Mouse (Mus musculus) liver, adult 2 months (tissue): ENCODE measurements around the gene Spata22. TPM values are rescaled to one million over a fixed set of nuclear protein-coding genes. Genes with fewer than 3 reads are reported as not detected.

Source experiments
- DNase-seq: peaks from one replicate; pipeline ENCODE4 v3.0.0-alpha.2; 2011; ENCODE audit warnings: low read depth, low spot score; ENCODE audit errors: extremely low read depth
- H3K27ac ChIP-seq: fragments of 200-500 bp; replicated peaks from 2 replicates; pipeline ENCODE4 v1.5.1; 2012; ENCODE audit warnings: low read depth, mild to moderate bottlenecking, control low read depth, inconsistent platforms, low read length; ENCODE audit not compliant: insufficient read depth
- H3K27me3 ChIP-seq: fragments of 200-500 bp; 2 replicates; pipeline ENCODE4 v1.6.1; 2012; ENCODE audit warnings: mild to moderate bottlenecking, moderate library complexity, low read length, inconsistent platforms; ENCODE audit not compliant: control insufficient read depth, insufficient read depth
- H3K36me3 ChIP-seq: fragments of 200-500 bp; 2 replicates; pipeline ENCODE4 v1.6.1; 2012; ENCODE audit warnings: low read length, inconsistent platforms; ENCODE audit not compliant: control insufficient read depth, insufficient read depth
- H3K4me1 ChIP-seq: fragments of 200-500 bp; 2 replicates; pipeline ENCODE4 v1.6.1; 2011; ENCODE audit warnings: low read length; ENCODE audit not compliant: control insufficient read depth, insufficient read depth
- H3K4me3 ChIP-seq: fragments of 200-500 bp; 2 replicates; pipeline ENCODE4 v1.5.1; 2011; ENCODE audit warnings: low read depth, mild to moderate bottlenecking, control low read depth, low read length, moderate library complexity; ENCODE audit not compliant: insufficient read depth
- H3K79me2 ChIP-seq: fragments of 200-500 bp; 2 replicates; pipeline ENCODE4 v1.6.1; 2012; ENCODE audit warnings: inconsistent platforms, mild to moderate bottlenecking, low read length, moderate library complexity; ENCODE audit not compliant: control insufficient read depth, insufficient read depth
- H3K9ac ChIP-seq: fragments of 200-500 bp; 2 replicates; pipeline ENCODE4 v1.6.1; 2012; ENCODE audit warnings: low read depth, mild to moderate bottlenecking, control low read depth, inconsistent platforms, low read length
- CTCF ChIP-seq: fragments of 200-500 bp; IDR thresholded peaks from 2 replicates; pipeline ENCODE4 v1.5.1; 2011; ENCODE audit warnings: low read depth, low read length, control low read depth
- POLR2A ChIP-seq: fragments of 200-500 bp; IDR thresholded peaks from 2 replicates; pipeline ENCODE4 v1.6.1; 2011; ENCODE audit warnings: low read length, control low read depth; ENCODE audit not compliant: insufficient read depth; ENCODE audit errors: extremely low read depth
- WGBS: fragments of 180-500 bp; shearing (Covaris S2); methylation state at CpG from one replicate; pipeline ENCODE4 v1.1.7; 2018; 5-methylcytosine and 5-hydroxymethylcytosine counted together
- polyA plus RNA-seq: library from polyadenylated mRNA; depleted of rRNA; stranded (reverse); fragments of >200 nt; gene quantifications from 2 replicates; pipeline ENCODE4 v1.2.3, GENCODE M21; 2012
- total RNA-seq: library from RNA; depleted of rRNA; stranded (reverse); fragments of >200 nt; gene quantifications from 2 replicates; pipeline ENCODE4 v1.2.3, GENCODE M21; 2014

Gene Spata22
- total and polyA plus RNA-seq, 2 experiments = 0.94 to 5.1 TPM

GRCm38 (mm10) chr11:73326485-73326886 lies 3.1 kb upstream of the Spata22 start:
- DNase-seq = peak; percentile 100
- WGBS = 10% methylated on average over 12 of the region's 12 CpGs

DNA sequence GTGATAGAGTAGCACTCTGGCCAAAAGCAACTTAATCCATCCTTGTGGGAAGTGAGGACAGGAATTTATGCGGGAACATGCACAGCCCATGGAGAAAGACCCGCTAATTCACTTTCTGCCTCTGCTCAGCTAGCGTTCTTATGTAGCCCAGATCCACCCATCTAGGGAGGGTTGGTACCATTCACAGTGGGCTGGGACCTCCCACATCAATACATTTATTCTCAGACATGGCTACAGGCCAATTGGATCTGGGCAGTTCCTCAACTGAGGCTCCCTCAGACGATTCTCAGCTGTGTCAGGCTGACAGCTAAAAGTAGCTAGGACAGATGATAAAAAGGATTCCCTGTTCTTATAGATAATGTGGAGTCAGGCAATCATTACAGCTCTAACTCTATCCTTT lies 2.2 kb upstream of the Spata22 start:
- Histone ChIP-seq H3K36me3 (no peaks in the 10 kb centered on the region), H3K9ac (no peak overlapping the region), H3K27me3 (no peaks in the 10 kb centered on the region), H3K4me1 (peaks cover 9% of the 10 kb centered on the region; the same call in 1 of the 2 replicates), H3K27ac (no peak overlapping the region), H3K4me3 (no peak overlapping the region), H3K79me2 (peaks cover 7% of the 10 kb centered on the region; the same call in 1 of the 2 replicates)
- TF ChIP-seq POLR2A (no peak), CTCF (no peak)
- 19% methylated on average over 4 of the region's 4 CpGs for WGBS
- no peak for DNase-seq

More at GRCm38 (mm10) chr11:73326485-73326886, 3.1 kb upstream of the Spata22 start:
- Histone ChIP-seq H3K27me3 (no peaks in the 10 kb centered on the region), H3K36me3 (no peaks in the 10 kb centered on the region), H3K79me2 (peaks cover 7% of the 10 kb centered on the region; the same call in 1 of the 2 replicates), H3K4me3 (peak overlapping the region; percentile 46), H3K9ac (no peak overlapping the region), H3K27ac (no peak overlapping the region; the same call in 1 of the 2 replicates), H3K4me1 (peaks cover 9% of the 10 kb centered on the region; the same call in 1 of the 2 replicates)
- TF ChIP-seq CTCF (no peak), POLR2A (no peak)

- 95% methylated on average over 2 of the region's 2 CpGs for WGBS
These were observed 3.8 kb downstream of the Spata22 start for GRCm38 (mm10) chr11:73333357-73333756.

GRCm38 (mm10) chr11:73336919-73337318 lies 7.4 kb downstream of the Spata22 start:
- H3K79me2 ChIP-seq = no peaks in the 10 kb centered on the region
- no peak for DNase-seq
- H3K36me3 ChIP-seq = no peaks in the 10 kb centered on the region
- H3K4me1 ChIP-seq = no peaks in the 10 kb centered on the region
- no peak for TF ChIP-seq CTCF
- TF ChIP-seq POLR2A = no peak
- no peaks in the 10 kb centered on the region for H3K27me3 ChIP-seq
- WGBS = 83% methylated on average over 4 of the region's 4 CpGs
- H3K27ac ChIP-seq = no peak overlapping the region
- no peak overlapping the region for H3K9ac ChIP-seq
- H3K4me3 ChIP-seq = no peak overlapping the region

More at GRCm38 (mm10) chr11:73333357-73333756, 3.8 kb downstream of the Spata22 start:
- DNase-seq = no peak
- Histone ChIP-seq H3K4me1 (no peaks in the 10 kb centered on the region), H3K9ac (no peak overlapping the region), H3K27ac (no peak overlapping the region), H3K27me3 (no peaks in the 10 kb centered on the region), H3K4me3 (no peak overlapping the region), H3K79me2 (0 out of 2 replicates have a peak, but pooled peaks cover 3% of the 10 kb centered on the region), H3K36me3 (no peaks in the 10 kb centered on the region)
- TF ChIP-seq POLR2A (no peak), CTCF (no peak)

GRCm38 (mm10) chr11:73350483-73350882 lies 20.9 kb downstream of the Spata22 start, which contains the start of gene Olfr20:
Olfr20 (plus strand) TSS chr11:73350783.
- DNase-seq = no peak
- 64% methylated on average over 3 of the region's 3 CpGs for WGBS
- no peaks in the 10 kb centered on the region for H3K27me3 ChIP-seq
- peaks cover 6% of the 10 kb centered on the region for H3K36me3 ChIP-seq
- no peak within 1 kb of the TSS for H3K4me3 ChIP-seq
- H3K9ac ChIP-seq = no peak within 1 kb of the TSS
- no peaks in the 10 kb centered on the region for H3K4me1 ChIP-seq
- TF ChIP-seq POLR2A = no peak
- TF ChIP-seq CTCF = no peak
- H3K79me2 ChIP-seq = no peaks in the 10 kb centered on the region
- no peak within 1 kb of the TSS for H3K27ac ChIP-seq

- TF ChIP-seq CTCF = no peak
- TF ChIP-seq POLR2A = no peak
- Histone ChIP-seq H3K79me2 (no peaks in the 10 kb centered on the region), H3K27me3 (no peaks in the 10 kb centered on the region), H3K27ac (no peak within 1 kb of the TSS), H3K4me1 (no peaks in the 10 kb centered on the region), H3K36me3 (no peaks in the 10 kb centered on the region), H3K4me3 (no peak within 1 kb of the TSS), H3K9ac (no peak within 1 kb of the TSS)
- 74% methylated on average over 2 of the region's 2 CpGs for WGBS
- DNase-seq = no peak
These were observed 41.4 kb downstream of the Spata22 start, which contains the start of gene Olfr376 for GRCm38 (mm10) chr11:73370946-73371345. Olfr376 (plus strand) TSS chr11:73371246.
